Mouse (Mus musculus): ENCODE data around the gene Meltf.

Meltf gene

DNA sequence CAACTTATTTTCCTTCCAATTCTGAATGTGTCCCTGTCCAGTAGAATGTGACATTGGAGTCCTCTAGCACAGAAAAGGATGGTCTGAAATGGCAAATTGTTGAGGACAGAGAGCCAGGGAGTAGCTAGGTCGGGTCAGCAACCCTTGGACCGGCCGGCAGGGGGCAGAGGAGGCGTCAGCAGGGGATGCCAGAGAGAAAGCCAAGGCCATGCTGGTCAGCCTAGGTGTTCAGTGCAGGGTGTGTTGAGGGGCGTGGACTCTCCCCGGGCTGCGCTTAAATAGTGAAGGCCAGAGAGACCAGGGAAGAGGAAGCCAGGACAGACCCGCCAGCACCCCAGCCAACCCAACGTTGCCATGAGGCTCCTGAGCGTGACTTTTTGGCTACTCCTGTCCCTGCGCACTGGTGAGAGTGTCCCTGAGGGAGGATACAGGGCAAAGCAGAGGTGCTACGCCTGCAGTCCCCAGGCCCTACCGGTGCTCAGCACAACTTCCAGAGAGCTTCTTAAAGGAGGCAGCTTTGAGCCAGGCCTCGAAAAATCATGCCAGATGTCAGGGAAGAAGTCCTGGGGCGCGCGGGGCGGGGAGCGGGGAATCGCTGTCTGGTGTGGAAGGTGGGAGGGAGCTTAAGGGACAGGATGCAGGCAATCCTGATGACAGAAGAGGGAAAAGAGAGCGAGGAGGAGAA, at the start of gene Meltf:
Gene Meltf, plus strand, starts transcription at position 238 of the 685 bp plus-strand sequence.
- in situ Hi-C loops (cut with MboI, MseI) = loop anchor here (5.0 kb wide), 1 partner anchor 39 kb away; no protein-coding TSS in a partner anchor

DNA sequence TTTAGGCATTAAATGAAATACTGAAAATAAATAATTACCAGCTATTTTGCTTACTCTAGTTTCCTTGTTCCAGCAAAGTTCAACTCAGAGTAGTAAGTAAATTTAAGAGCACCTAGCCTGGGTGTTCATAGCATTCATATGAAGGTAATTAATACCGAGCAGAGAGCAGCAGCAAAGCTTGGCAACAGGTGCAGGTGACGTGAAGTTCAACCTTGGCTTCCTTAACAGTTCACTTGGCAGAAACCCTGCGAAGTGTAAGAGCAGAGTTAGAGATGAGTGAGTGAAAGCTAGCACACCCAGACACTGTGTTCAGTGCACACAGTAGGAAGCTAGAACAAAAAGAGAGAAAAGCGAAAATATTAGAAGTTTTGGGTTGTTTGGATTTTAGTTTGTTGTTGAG, 47.9 kb upstream of the Meltf start:
- in situ Hi-C loops (cut with MboI, MseI) = no loop called here

DNA sequence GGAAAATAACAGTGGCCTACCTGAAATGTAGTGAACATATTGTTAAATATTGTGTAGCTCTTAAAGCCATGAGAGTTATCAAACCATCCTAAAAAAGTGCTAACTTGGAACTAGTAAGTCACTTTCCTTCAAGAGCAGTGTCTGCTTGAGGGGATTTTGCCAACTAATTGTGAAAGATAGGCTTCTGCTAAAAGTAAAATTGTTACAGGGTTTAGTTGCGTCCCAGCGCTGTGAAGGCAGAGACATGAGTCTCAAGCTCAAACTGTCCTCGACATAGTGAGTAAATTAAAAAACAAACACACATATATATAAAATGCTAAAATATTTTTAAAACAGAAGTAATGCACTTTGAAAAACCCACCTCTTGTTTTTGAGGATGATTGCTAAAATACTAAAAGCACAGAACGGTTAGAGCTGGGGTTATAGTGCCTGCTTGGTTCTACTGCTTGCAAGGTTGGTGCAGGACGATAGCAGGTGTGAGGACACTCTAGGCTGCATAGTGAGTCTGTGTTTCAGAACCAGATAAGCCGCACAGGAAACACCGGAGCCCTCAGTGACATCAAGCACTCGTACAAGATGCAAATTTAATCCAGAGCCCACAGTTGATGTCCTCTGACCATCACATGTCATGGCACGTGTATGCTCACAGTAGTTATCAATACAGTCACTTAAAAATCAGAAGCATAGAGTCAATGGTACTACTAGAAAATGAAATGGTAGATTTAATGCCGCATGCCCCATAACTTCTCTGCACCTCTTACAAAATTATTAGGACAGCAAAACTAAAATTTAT, 45.8 kb upstream of the Meltf start:
- in situ Hi-C loops (cut with MboI, MseI) = no loop called here

DNA sequence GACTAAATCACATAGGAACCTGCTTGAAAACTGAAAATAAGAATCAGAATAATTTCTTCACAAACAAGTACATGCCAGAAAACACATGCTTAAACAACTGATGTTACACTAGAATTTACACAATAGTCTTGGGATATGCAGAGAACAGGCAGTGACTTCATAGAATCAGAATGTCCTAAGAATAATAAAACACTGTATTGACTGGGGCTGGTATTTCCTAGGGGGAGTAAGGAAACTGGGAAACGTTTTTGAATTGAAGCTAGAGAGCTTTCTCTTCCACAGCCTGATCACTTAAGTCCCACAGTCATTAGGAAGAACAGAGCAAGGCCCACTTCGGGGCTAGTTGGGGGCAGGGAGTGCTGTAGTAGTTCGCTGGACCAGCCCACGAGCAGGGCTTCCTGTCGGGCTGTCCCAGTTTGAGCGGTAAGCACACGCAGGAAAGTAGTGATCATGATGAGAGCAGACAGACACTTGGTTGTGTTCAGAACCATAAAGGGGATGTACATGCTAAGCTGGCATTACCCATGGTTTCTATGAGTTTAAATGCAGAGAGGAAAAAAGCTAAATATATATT, 44.5 kb upstream of the Meltf start:
- in situ Hi-C loops (cut with MboI, MseI) = no loop called here

DNA sequence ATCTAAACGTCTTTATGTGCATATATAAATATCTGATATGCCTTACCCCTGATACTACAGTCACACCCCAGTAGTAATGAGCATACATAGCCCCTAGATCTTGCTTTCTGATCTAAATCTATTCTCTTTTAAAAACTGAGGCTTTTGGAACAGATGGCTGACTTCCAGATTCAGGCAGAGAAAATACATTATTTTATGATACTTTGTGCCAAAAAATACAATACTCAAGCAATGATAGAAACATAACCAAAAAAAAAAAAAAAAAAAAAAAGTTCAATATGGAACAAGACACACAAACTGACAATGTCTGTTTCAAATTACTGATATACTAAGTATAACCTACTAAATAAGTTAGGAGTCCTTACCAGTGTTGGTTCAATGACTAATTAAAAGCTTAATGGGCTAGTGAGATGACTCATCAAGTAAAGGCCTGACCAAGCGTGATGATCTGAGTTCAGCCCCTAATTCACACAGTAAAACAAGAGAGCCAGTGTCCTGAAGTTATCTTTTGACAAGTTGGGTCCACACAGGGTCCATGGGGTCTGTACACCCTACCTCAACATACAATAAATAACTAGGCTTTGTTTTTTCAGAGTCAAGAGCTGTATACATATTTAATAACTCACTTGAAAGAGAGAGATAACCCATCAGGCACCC, 43.8 kb upstream of the Meltf start:
- in situ Hi-C loops (cut with MboI, MseI) = no loop called here

DNA sequence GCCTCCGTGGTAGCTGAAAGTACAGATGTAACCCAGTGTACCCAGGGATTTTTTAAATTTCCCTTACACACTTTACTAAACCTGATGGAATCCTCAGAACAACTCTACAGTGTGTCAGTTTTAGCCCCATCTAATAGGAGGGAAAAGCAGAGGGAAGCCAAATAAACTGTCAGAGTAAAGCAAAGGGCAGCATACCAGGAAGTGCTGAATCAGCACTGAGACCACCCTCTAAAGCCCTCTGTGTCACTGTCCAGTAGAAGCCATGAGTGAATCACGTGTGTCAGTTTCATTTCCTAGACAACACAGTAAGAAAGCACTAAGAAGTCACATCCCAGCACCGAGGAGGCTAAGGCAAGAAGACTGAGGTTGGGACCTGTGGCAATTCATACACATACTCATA, 41.2 kb upstream of the Meltf start:
- in situ Hi-C loops (cut with MboI, MseI) = no loop called here

DNA sequence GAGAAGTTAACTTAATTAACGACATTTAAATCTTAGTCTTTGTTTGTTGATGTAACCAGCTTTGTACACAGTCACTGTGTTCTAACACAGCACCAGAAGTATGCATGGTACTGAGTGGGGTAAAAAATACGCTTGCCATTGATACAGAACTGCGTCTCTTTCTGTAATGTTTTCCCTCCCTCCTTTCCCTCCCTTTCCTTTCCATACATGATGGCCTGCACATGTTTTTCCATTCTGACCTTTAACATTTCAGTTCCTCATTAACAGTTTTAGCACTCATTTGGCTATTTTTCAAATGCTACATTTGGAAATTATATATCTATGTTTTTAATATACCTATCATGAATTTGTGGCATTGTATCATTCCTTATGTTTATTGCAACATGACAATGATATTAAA, 34.4 kb upstream of the Meltf start:
- in situ Hi-C loops (cut with MboI, MseI) = no loop called here

DNA sequence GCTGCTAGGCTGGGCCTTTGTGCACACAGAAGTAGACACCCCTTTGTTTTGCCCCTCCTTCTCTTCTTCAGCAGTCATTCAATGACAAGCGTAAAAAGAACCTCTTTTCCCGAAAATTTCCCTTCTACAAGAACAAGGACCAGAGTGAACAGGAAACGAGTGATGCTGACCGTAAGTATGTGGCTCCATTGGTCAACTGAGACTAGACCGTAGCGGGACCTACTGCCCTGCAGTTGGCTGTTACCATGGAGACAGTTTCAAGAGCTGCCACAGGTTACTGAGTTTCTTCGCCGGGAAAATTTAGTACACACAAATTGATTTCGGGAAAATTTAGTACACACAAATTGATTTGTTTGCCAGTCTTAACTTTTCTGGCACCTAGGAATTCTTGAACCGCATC, 31.8 kb upstream of the Meltf start:
- in situ Hi-C loops (cut with MboI, MseI) = no loop called here

DNA sequence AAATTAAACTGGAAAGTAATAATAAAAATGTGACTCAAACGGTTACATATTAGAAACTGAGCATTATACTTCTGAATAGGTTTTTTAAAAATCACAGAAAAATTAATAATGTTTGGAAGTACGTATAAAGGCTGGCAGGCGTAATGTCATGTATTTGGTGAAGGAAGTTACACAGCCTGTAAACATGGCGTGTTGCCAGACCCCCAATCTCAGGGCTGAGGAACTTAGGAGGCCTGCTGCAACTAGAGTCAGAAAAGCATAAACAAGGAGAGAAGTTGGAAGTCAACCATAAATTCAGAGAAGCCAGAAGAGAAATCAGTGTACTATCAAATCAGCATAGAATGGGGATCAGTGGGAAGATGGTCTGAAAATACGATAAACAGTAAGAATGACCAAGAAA, 14.7 kb upstream of the Meltf start:
- in situ Hi-C loops (cut with MboI, MseI) = no loop called here

DNA sequence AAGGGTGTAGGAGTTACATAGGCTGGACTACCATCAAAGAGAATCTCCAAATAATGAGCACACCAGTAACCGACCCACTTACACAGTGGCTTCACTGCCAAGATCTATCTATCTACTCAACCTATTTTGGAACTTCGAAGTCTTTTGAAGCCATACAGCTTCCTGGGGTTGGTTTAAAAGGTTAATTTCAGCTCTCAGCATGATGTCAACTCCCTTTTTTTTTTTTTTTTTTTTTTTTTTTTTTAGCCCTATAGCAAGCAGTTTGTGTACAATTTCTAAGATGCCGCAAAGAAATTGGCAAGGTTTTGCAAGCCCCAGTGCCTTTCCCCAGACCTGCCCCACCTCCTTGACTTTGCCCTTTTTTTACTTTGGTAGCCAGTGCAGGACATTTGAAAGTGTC, 13.4 kb upstream of the Meltf start:
- in situ Hi-C loops (cut with MboI, MseI) = no loop called here

DNA sequence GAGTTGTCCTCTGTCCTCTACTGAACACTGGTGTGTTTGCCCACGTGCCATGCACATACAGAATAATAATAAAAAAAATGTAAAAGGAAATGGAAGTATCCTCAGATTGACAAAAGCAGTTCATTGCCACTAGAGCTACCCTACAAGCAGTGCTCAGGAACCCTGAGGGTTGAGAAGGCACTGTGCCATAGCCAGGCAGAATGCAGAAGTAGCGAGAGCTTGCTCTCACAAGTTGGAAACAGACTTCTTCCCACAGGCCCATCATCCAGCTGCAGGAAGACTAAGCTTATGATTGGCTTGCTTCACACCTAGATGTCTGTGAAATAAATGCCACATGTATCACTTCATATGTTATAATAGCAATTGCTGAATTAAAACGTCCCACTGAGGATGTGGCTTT, 11.7 kb upstream of the Meltf start:
- in situ Hi-C loops (cut with MboI, MseI) = no loop called here

DNA sequence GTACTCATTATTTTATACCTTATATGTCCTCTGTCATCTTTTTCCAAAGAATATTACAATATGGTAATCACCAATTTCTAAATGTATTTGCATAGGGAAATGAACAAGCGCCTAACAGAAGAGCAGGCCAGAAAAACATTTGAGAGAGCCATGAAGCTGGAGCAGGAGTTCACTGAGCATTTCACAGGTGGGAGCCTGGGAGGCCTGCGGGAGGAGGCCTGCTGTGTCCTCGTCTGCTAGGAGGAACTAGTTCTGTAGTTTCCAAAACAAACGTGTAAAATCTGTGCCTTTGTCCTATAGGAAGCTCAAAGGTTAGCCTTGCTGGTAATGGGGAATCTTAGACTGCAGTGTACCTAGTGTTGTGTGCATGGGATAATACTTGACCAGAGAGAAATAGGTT, 10.9 kb upstream of the Meltf start:
- in situ Hi-C loops (cut with MboI, MseI) = no loop called here

DNA sequence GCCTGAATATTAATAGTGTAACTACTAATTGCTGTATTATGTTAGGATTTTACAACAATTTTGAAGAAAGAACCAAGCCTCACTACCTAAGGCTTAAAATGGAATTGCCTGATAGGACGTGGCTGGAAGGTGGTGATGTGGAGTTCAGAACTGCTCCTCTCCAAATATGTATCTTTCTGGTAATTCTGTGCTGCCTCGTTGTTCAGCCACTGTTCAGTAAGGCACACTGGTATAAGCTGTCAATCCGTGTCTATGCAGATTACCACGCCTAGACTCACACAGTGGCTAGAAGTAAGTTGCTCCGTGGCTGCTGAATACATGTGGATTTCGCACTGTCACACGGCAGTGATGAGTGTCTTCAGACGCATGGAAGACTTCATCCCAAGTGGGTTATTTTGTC, 4.9 kb upstream of the Meltf start:
- in situ Hi-C loops (cut with MboI, MseI) = no loop called here

DNA sequence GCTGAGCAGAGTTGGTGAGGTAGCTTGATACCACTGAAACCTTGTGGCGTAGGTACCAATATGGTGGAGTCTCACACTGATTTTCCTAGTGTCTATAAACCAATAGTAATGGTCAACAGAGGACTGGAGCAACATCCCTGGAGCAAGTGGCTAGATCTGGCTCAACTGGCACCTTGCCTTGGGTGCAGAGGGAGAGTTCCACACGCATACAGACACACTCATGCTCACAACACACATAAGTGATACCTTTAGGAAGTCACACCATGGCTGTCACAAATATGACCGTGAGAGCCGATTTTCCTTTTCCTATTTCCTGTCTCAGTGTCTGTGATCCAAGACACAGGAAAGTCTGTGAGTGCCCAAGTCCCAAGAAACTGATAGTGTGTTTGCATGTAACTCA, 3.2 kb upstream of the Meltf start:
- in situ Hi-C loops (cut with MboI, MseI) = loop anchor here (5.0 kb wide), 1 partner anchor 42 kb away; no protein-coding TSS in a partner anchor

DNA sequence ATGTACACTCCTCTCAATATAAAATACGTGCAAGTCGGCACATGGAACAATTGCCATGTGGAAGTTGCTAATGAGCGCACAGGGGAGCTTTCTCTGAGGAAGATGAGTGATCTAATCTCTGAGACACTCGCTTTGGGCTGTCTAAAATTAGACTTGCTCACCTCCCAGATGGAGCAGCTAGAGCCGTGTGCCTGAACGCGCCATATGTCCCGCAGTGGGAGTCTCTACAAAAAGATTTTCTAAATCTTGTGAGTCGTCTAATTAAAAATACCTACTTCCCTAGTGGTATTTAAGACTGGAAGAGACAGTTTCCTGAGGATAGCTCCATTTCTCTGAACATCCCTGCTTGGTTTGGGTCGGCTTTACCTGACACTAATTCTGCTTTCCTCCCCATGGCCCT, 2.2 kb upstream of the Meltf start:
- in situ Hi-C loops (cut with MboI, MseI) = loop anchor here (5.0 kb wide), 1 partner anchor 41 kb away; no protein-coding TSS in a partner anchor

DNA sequence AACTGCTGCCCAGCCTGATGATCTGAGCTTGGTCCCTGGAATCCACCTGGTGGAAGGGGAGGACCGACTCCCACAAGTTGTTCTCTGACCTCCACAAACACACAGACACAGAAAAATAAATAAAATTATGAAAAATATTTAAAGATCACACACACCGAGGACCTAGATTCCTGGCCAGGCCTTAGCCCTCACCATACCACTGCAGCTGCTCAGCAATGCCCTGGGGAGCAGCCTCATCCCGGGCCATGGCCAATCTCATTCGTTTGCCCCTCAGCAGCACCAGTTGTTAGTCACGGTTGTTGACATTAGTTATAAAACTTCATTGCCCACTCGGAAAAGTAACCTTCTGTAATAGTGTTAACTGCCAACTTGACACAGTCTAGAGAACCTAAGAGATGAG, 558 bp upstream of the Meltf start:
- in situ Hi-C loops (cut with MboI, MseI) = loop anchor here (5.0 kb wide), 1 partner anchor 39 kb away; no protein-coding TSS in a partner anchor

DNA sequence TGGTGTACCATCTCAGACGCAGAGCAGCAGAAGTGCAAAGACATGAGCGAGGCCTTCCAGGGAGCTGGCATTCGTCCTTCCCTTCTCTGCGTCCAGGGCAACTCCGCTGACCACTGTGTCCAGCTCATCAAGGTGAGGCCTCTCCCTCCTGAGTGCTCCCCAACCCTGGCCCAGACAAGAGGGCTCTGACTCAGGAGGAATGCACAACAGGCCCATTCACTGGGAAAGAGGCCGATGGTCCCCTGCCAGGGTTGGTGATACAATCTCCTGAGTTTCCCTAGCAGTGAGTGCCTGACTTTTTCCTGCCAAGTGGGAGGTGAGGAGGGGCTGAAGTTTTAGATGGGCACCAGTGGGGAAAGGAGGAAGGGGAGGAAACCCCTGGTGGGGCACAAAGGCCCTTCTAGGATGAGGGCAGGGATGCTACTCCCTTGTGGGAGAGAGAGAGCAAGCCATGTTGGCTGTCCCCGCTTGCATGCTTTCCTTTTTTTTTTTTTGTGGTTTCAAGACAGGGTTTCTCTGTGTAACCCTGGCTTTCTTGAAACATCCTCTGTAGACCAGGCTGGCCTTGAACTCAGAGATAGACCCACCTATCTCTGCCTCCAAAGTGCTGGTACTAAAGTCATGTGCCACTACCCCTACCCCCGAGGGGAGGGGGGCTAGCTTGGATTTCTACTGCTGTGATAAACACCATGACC, 1.7 kb downstream of the Meltf start:
- in situ Hi-C loops (cut with MboI, MseI) = no loop called here

DNA sequence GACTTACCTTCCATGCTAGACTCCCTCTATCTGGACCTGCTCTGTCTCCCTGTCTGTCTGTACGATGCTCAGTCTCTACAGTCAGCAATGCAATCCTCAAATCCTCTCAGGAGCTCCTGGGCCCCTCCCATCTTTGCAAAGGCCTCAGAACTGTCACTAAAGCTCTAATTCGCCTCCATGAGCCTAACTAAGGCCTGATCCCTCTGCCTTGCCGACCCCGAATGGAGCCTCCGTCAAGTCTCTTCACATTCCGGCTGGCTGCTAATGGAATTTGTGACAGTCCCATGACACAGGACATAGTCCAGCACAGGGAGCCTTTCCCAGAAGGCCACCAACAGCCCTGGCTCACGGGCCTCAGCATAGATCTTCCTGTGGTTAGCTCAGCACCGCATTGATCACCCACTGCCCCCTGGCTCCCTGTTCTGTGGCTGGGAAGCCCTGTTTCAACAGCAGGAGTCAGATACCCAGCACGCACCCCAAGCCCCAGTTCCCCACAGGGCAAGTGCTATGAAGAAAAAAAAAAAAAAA, 3.8 kb downstream of the Meltf start:
- in situ Hi-C loops (cut with MboI, MseI) = no loop called here

DNA sequence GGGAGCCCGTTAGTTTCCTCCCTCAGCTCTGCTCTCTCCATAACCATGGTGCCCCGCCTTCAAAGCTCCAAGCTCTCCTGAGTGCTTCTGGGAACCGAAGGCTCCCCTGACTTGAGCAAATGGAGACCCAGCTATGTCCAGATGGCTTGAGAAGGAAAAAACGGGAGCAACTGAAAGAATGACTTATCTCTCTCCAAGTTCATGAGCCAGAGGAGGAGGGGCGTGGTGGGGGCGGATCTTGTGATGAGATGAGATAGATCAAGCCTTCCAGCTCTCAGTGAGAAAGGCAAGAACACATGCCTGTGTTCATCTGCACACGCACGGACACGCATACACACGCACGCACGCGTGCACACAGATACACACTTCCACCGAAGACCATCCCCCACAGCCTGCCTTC, 4.7 kb downstream of the Meltf start:
- in situ Hi-C loops (cut with MboI, MseI) = no loop called here

DNA sequence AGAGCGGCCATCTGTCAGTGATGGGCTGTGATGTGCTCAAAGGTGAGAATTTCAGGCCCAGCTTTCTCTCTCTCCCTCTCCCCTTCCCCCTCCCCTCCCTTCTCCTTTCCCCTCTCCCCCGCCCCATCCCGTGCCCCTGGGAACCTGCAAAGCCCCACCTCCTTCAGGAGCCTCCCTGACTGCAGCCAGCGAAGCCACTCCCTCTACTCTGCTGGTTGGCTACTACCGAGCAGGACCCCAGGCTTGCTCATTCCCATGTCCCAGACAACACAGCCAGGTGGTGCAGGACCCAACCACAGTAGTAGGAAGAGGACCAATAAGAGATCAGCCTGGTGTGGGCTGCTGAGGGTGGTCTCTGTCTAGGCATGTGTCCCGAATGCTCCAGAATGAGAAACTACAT, 5.3 kb downstream of the Meltf start:
- in situ Hi-C loops (cut with MboI, MseI) = no loop called here

DNA sequence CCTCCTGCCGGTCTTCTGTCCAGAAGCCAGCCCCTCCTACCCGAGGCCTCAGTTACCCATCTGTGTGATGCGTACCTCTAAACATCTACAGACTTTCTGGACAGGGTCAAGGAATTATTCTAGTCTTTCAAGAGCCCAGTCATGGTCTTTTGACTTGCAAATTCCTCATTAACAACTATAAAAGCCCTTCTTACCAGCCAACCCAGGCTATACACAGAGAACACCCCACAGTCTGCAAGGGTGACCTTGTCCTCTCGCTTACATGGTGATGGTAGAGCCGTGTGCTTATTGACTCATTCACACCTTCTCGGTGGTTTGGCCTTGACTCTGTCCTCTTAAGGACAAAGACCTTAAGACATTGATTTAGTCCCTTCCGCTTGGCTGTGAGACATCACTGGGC, 12.3 kb downstream of the Meltf start:
- in situ Hi-C loops (cut with MboI, MseI) = no loop called here
